ENCODE assay signal across 32 mouse cellular contexts in genomic region chr17:16588791-16589190, GRCm38 (mm10).
"Had no signal": no experiment of that assay in that cellular context is flagged by ENCODE, and none has a peak within 500 bp of the region (broad histone marks: within the 10 kb centered on the region; RNA-seq: fewer than 3 reads in every experiment).

No protein-coding gene starts in this region.

- DNase-seq: left cerebral cortex, postnatal 4 days; liver; liver, embryonic 13.5 days; liver, postnatal 0 days; lung, adult 18-20 months; lung, adult 2 months; lung, postnatal 10 days; lung, postnatal 14 days; lung, postnatal 36 days; lung, postnatal 4 days; midbrain, embryonic 14.5 days had no signal

- H3K4me1 ChIP-seq: limb, embryonic 10.5 days; limb, embryonic 12.5 days; limb, embryonic 13.5 days; limb, embryonic 15.5 days; liver, embryonic 12.5 days; liver, embryonic 13.5 days; liver, embryonic 15.5 days; lung, embryonic 15.5 days; megakaryocyte, embryonic 14.5 days; midbrain, embryonic 10.5 days; midbrain, embryonic 12.5 days; midbrain, embryonic 13.5 days; midbrain, embryonic 15.5 days; neural tube, embryonic 12.5 days had no signal

- H3K27me3 ChIP-seq: limb, embryonic 12.5 days; limb, embryonic 13.5 days; limb, embryonic 15.5 days; liver, embryonic 12.5 days; liver, embryonic 13.5 days; liver, embryonic 15.5 days; lung, embryonic 15.5 days; megakaryocyte, embryonic 14.5 days; midbrain, embryonic 12.5 days; midbrain, embryonic 13.5 days; midbrain, embryonic 15.5 days; neural tube, embryonic 12.5 days had no signal

- H3K27ac ChIP-seq: limb, embryonic 10.5 days; limb, embryonic 12.5 days; limb, embryonic 13.5 days; limb, embryonic 15.5 days; liver, embryonic 12.5 days; liver, embryonic 13.5 days; liver, embryonic 14.5 days; liver, embryonic 15.5 days; lung, embryonic 15.5 days; macrophage; midbrain, embryonic 10.5 days; midbrain, embryonic 12.5 days; midbrain, embryonic 13.5 days; midbrain, embryonic 15.5 days; neural tube, embryonic 12.5 days had no signal

- H3K9me3 ChIP-seq: limb, embryonic 10.5 days; limb, embryonic 12.5 days; limb, embryonic 13.5 days; limb, embryonic 15.5 days; liver, embryonic 12.5 days; liver, embryonic 13.5 days; liver, embryonic 15.5 days; lung, embryonic 15.5 days; megakaryocyte, embryonic 14.5 days; midbrain, embryonic 10.5 days; midbrain, embryonic 12.5 days; midbrain, embryonic 13.5 days; midbrain, embryonic 15.5 days; neural tube, embryonic 12.5 days had no signal

- ATAC-seq: liver, embryonic 12.5 days; liver, postnatal 0 days; lung, postnatal 0 days; midbrain, embryonic 13.5 days; midbrain, embryonic 15.5 days; midbrain, embryonic 16.5 days had no signal

- H3K9ac ChIP-seq: limb, embryonic 12.5 days; limb, embryonic 13.5 days; limb, embryonic 15.5 days; liver, embryonic 12.5 days; liver, embryonic 13.5 days; liver, embryonic 14.5 days; liver, embryonic 15.5 days; liver, postnatal 0 days; lung, embryonic 14.5 days; lung, embryonic 15.5 days; midbrain, embryonic 12.5 days; midbrain, embryonic 13.5 days; midbrain, embryonic 15.5 days; neural tube, embryonic 12.5 days had no signal

- H3K36me3 ChIP-seq: limb, embryonic 10.5 days; limb, embryonic 12.5 days; limb, embryonic 13.5 days; limb, embryonic 15.5 days; liver, embryonic 12.5 days; liver, embryonic 13.5 days; liver, embryonic 15.5 days; lung, embryonic 15.5 days; midbrain, embryonic 10.5 days; midbrain, embryonic 12.5 days; midbrain, embryonic 13.5 days; midbrain, embryonic 15.5 days; neural tube, embryonic 12.5 days had no signal

- H3K4me3 ChIP-seq: limb, embryonic 10.5 days; limb, embryonic 12.5 days; limb, embryonic 13.5 days; limb, embryonic 15.5 days; liver, embryonic 12.5 days; liver, embryonic 13.5 days; liver, embryonic 15.5 days; lung, embryonic 15.5 days; megakaryocyte, embryonic 14.5 days; midbrain, embryonic 10.5 days; midbrain, embryonic 12.5 days; midbrain, embryonic 13.5 days; midbrain, embryonic 15.5 days; myocyte; neural tube, embryonic 12.5 days had no signal

- H3K4me2 ChIP-seq: limb, embryonic 12.5 days; limb, embryonic 13.5 days; limb, embryonic 15.5 days; liver, embryonic 11.5 days; liver, embryonic 12.5 days; liver, embryonic 13.5 days; liver, embryonic 15.5 days; lung, embryonic 14.5 days; lung, embryonic 15.5 days; midbrain, embryonic 11.5 days; midbrain, embryonic 12.5 days; midbrain, embryonic 13.5 days; midbrain, embryonic 15.5 days; neural tube, embryonic 12.5 days had no signal
